Mouse (Mus musculus): ENCODE measurements at regions not wholly inside any gene's neighbourhood (a gene's known extent, or its start where the extent isn't known, plus 50 kb on each side); places are given as distances from the start of the nearest gene placed in this dataset.

DNA sequence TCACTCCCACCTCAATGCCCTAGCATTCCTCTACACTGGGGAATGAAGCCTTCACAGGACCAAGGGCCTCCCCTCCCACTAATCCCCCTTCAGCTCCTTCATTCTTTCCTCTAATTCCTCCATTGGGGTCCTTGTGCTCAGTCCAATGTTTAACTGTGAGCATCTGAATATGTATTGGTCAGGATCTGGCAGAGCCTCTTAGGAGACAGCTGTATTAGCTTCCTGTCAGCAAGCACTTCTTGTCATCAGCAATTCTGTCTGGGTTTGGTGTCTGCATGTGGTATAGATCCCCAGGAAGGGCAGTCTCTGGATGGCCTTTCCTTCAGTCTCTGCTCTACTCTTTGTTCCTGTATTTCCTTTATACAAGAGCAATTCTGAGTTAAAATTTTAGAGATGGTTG lies 426.8 kb upstream of the 2610001J05Rik start:
- DNase-seq (ENCODE audit: low spot score): no peak

DNA sequence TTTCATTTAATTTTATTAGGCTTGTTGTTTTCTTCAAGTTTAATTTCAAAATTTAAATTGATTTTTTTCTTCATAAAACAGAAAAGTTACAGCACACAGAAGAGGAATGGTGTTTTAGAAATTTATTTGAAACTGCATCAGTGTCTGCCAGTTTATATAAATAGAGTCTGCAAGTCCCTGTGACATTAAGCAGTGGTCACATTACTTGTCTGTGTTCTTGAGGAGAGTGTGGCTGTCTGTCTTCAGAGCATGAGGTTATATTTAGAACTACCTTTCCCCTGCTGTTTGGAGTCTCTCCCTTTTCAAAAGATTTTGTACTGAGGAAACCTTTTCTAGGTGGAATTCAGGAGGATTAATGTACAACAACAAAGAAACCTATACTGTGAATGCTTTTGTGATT lies 426.1 kb upstream of the 2610001J05Rik start:
- DNase-seq (ENCODE audit: low spot score): no peak

DNA sequence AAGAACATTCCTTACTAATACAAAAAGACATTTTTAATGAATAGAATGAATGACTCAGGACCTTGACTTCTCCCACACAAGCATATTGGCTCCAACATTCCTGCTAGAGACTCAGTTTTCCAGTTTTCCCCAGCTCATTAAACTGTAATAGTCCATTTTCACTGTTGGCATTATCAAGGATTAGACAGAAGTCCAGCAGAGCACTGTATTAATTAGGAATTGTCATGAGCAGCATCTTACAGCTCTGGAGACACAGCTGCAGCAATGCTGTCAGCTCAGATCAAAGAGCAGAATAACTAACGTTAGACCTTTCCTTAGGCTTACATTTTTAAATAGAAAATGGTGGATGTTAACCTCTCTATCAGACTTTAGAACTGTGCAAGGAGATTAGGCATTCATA lies 419.5 kb upstream of the 2610001J05Rik start:
- DNase-seq (ENCODE audit: low spot score): no peak

DNA sequence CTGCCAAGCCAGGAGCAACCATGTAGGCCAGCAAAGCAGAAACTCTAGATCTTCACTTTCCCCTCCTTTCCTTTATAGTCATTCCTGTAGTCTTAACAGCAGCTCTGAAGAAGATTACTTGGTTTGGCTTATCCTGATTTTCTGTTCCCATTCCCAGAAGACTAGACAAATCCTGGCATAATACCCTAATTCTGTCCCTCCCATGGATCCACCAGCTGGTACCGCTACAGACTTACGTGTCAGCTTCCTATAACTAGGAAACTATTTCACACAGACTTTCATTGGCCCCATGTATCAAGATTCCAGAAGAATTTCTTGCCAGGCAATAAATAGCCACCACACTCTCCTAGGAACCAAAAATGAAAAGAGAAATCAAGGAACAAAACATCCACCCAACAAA lies 410.2 kb upstream of the 2610001J05Rik start:
- no peak for DNase-seq (ENCODE audit: low spot score)

DNA sequence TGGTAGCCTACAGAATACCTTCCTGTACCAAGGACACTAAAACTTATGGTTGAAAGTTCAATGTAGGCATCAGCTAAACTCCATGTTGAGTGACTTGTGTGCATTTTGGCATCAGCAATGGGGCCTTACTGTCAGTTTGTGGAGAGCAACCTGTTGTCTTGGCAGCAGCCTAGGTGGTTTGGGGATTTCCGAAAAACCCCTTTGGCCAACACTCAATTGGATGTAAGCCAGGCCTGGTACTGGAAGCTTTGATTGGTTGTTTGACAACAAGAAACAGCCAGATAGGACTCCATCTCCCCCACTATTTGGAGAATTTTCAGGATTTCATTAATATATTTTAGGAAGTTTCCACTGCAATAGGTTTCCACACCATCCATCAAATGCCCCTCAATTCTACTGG lies 390.6 kb upstream of the 2610001J05Rik start:
- no peak for DNase-seq (ENCODE audit: low spot score)

DNA sequence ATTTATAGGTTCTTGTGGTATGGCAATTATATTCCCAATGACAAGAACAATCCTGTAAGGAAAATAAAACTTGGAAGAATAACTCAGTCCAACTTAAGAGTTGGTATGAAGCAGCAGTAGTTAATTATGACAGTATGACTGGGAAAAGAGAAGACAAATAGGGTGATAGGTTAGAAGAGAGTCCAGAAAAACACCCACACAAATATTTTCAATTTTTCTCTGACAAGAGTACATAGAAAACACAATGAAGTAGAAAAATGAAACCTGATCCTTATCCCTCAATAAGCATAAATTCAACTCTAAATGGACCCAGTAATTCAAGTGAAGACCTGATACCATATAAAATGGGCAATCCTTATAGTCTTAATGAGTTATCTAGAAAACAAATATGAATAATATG lies 369.0 kb upstream of the 2610001J05Rik start:
- DNase-seq (ENCODE audit: low spot score): no peak

DNA sequence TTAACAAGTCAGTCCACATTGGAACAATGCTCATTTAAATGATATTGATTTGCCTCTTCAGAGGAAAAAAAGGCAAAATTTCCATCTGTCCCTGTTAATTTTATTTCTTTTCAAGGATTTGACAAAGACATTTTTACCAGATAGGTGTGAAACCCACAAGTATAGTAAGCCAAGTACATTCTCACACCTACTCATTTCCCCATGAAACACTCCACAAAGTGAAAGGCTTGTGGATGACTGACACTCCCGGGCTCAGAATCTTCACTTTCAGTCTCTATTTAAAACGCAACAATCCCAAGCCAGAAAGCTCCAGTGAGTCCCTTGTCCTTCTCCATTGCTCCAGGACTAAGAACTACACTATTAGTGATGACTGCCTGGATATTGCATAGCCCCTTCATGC lies 367.8 kb upstream of the 2610001J05Rik start:
- DNase-seq (ENCODE audit: low spot score): no peak

DNA sequence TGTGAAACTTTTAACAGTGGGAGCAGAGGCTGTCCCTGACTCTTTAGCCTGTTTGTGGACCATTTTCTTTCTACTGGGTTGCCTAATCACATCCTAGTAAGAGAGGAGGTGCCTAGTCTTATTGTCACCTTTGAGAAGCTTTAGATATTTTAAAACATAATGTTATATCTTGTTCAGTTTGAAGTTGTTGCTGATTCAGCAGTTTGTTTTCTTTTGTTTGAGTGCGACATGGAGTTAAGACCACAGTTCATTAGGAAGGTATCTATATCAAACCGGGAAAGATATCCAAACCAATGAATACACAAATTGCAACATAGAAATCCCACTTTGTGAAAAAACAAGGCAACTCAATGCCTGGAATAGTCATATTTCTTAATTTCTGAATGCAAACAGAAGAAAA lies 359.5 kb upstream of the 2610001J05Rik start:
- DNase-seq (ENCODE audit: low spot score): no peak

DNA sequence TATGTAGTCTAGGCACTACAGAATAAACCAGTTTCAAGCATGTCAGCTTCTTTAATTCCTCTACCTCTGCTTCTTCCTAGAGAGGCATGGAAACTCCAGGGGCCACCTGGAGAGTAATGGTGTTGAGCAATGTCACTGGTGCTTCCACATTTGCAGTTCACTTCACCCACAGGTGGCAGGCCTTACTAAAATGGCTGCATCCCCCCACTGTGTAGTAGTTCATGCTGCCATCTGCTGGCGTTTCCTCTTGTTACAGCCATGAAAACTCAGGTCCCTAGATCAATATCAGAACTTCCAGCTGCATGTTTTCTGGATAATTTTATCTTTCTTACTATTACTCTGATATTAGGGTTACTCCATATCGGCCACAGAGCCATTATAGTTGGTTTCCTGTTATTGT lies 336.2 kb upstream of the 2610001J05Rik start:
- peak; percentile 74 for DNase-seq (ENCODE audit: low spot score)

DNA sequence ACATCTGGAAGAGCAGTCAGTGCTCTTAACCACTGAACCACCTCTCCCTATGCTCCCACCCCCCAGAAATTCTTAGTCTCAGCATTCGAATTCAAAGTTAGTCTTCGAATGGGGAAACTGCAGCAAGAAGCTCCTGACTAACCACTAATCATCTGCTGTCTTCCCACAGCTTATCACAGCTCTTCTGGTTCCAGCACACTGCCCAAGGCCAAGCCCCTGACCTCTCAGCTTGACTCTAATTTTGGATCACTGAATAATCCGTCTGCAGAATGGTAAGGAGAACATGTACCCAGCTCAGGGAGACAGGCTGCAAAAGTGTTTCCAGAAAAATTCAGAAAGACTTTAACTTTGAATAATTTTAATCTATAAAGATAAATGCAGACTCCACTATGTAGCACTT lies 325.8 kb upstream of the 2610001J05Rik start:
- DNase-seq (ENCODE audit: low spot score): no peak

DNA sequence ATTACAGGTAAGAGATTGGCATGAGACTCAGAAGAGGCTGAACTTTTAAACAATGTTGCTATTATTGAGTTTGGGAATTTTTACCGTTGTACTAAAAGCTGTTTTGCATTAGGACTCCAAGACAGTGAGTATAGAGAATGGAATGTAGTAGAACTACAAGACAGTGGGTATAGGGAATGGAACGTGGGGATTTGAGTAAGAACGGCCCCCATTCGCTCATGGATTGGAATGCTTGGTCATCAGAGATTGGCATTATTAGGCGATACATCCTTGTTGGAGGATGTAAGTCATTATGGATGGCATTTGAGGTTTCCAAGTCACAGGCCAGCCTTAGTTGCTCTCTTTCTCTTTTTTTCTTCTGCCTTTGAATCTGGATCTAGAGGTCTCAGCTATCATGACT lies 324.0 kb upstream of the 2610001J05Rik start:
- no peak for DNase-seq (ENCODE audit: low spot score)

DNA sequence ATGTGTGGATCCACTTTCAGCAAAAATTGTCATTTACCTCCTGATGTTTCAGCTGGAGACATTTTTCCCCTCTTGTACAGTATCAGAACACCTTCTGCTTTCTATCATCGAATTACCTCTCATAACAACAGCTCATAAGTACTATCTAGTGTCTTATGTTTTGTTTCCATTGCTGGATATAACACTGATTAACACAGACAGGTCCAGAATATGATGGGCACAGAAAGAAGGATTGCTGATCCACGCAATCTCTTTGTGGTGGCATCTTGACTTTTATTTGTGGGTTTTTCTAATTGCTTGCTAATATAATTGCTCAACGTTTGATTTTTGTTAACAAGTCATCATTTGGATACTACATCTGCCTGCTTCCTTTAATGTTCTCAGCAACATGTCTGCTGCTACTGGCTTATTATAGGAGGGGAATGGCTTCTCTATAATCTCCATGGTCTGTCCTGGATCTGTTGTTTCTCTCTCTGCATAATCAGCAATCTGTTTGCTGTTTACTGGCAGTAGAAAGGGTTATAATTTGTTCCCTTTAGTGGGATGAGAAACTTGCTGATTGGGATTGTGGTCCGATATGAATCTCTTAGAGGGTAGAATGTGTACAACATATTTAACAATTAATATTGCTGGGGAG lies 320.2 kb upstream of the 2610001J05Rik start:
- DNase-seq (ENCODE audit: low spot score): no peak

DNA sequence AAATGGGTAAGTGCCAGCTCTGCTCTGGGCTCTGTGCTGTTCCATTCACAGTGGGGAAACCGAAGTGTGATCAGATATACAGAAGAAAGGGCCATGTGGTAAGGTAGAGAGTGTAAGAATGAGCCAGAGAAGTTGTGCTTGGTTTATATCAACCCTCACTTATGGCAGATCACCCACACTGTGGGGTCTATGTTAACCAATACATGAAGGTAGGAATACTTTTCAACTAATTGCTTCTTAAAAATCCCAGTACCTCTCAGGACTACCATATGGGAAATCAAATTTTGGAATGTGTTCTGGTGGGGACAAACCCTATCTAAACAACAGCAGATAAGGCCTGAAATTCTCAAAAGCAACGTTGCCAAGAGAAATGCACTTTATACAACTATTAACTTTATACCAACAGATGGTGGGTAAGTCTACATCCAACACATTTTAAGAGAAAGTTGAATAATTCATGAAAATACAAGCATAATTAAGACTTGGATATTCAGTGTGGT lies 314.7 kb upstream of the 2610001J05Rik start:
- no peak for DNase-seq (ENCODE audit: low spot score)

DNA sequence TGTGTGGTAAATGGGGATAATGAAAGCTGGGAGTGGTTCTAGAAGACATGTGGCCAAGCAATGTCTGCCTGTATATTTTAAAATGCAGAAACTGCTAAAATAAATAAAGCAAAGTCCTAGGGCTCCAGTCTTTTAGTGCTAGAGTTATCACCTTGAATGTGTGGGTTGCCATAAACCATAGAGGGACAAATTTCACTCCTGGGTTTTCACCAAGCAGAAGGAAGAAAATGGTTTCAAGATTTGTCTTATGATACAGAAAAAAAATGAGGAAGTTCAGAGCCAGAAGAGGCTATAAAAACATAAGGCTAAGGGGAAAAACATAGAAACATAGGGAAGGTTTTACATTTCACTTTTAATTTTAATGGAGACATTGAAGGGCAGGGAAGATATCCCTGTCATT lies 276.1 kb upstream of the 2610001J05Rik start:
- no peak for DNase-seq (ENCODE audit: low spot score)

DNA sequence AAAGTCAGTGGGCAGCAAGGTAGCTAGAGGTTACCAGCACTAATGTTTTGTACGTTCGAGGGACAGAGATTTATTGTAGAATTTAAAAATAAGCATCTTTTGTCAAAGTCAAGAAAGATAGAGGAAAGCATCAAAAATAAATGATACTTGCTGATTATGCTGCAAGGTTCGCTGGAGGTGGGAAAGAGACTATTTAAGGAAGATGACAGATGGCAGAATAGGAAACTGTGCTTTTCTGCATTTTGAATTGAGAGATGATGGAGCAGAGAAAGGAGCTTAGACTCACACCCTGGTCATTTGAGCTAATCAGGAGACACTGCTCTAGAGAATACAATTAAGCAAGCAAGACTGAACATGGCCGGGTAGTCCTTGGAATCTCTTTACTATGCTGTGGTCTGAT lies 275.1 kb upstream of the 2610001J05Rik start:
- no peak for DNase-seq (ENCODE audit: low spot score)

DNA sequence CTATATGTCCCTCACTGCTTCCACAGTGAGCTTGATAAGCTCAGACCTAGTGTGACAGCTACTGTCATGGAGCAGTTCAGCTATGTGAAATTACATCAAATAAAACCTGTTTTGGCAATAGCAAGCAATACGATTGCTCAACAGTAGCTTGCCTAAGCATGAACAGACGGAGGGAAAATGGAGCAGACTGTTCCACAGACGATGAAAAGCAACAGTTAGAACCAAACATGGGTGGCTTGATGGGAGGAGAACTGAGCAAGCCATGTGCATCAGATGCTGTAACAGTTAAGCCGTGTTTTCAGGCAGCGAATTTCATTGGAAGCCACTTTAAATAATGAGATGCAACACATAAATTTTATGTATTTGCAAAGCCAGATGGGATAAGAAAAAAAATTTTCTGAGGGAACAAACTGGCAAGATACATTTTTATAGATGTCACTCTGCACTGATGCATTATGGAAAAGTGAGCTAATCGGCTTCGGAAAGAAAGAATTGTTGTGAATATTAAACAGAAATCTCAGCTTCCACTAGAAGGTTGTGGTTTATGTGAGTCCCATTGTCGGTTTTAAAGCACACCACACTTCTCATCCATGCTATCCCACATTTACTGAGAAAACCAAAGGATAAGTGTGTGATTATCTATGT lies 270.9 kb upstream of the 2610001J05Rik start:
- no peak for DNase-seq (ENCODE audit: low spot score)

DNA sequence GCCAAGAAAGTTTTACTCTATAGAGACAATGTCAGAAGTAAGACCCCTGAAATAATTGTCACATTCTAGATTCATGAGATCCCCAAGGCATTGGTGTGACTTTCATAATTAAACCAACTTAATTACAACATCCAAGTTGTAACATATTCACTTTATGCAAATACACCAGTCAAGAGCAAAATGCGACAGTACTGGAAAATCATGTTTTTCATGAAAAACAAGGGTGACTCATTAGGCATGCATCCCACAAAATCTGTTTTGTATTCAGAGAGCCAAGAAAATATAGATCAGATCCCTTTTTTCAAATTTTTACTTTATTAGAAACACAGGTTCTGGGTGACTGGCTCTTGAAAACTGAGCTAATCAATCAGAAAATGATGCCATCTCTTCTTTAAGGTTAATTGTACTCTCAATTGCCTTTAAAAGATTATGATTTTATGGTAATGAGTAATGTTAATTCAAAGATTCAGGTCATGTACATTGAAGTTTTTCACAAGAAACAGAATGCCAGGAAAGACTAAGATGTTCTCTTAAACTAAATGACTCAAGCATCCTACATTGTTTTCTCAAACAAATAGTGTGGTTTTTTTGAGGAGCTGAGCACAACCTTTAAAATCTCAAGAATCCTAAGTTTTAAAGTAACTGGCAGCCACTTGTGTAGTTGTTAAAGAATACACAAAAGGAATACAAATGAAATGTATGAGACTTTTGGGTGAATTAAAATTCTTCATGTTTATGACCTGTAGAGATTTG lies 259.2 kb upstream of the 2610001J05Rik start:
- no peak for DNase-seq (ENCODE audit: low spot score)

DNA sequence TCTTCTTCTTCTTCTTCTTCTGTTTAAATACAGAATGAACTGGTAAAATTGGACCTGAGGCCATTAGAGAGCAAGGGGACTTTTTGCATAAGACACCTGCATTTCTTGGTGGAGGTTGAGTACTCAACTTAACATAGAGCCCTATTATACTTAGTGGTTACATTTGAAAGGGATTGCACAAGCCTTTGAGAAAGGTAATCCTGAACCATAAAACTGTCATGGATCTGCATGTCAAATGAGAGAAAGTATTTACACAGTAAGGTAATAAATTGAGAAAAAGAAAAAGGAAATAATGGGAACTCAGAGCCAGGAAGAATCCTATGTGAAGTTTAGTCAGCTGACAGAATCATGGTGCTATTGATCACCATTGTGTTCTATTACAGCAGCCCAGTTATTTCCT lies 258.1 kb upstream of the 2610001J05Rik start:
- no peak for DNase-seq (ENCODE audit: low spot score)

DNA sequence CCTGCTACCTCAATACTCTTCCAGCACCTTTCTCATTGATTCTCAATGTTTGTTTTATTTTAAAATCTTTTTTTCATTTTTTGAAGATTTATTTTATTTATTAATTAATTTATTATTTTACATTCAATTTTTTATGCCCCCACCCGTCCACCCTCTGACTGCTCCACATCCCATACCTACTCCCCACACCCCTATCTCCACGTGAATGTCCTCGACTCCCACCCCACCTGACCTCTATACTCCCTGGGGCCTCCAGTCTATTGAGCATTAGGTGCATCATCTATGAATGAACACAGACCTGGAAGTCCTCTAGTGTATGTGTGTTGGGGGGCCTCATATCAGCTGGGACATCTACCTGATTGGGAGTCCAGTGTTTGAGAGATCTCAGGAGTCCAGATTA lies 251.0 kb upstream of the 2610001J05Rik start:
- DNase-seq (ENCODE audit: low spot score): no peak

DNA sequence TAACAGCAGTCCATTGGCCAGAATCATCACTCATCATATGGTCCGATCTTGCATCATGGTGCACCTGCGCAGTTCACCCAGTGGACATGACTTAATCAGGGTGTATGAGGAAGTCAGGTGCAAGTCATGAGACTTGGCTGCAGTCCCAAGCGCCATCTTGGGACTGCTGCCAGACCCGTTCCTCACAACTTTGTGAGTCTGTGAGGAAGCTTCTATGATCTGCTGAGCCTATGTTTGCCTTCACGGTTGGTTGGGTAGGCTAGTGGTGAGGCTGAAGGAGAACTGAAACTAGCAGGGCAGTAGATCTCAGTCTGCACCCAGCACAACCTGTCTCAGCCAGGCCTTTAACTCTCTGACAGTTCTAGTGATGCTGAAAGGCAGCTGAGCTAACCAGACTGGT lies 250.2 kb upstream of the 2610001J05Rik start:
- no peak for DNase-seq (ENCODE audit: low spot score)

DNA sequence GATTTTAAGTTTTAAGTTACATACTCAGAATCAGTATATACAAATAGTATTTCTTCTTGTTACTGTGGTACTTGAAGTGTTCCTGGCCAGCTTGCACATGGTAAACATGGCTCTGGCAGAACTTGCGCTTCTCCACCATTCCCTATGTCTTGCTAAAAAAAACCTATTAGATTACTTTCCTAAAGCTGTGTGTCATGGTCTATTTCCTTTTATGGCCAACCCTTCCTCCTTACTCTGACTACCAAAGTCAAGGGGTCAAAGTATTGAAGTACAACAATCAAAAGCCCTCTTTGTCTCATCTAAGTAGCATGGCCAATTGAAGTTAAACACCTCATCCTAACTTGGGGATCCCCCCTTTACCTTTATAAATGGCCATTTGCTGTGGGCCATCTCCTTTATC lies 223.6 kb upstream of the 2610001J05Rik start:
- peak; percentile 9 for DNase-seq (ENCODE audit: low spot score)

DNA sequence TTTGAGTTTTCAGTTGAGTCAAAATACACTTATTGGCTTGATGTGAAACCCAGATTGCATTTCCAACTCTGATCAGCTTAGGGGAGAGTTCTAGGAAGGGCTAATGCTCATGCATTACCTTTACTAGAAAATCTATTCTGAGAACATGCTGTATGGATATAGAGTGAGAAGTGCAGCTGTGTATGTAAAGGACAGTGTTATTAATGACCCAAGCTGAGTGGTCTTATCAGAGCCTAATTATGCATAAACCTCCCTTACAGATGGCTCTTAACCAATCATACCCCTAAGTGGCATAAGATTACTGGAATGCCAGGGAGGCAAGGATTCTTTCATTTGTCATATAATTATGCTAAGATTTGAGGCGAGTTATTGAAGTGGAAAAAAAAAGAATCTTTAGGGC lies 210.6 kb upstream of the 2610001J05Rik start:
- DNase-seq (ENCODE audit: low spot score): no peak

DNA sequence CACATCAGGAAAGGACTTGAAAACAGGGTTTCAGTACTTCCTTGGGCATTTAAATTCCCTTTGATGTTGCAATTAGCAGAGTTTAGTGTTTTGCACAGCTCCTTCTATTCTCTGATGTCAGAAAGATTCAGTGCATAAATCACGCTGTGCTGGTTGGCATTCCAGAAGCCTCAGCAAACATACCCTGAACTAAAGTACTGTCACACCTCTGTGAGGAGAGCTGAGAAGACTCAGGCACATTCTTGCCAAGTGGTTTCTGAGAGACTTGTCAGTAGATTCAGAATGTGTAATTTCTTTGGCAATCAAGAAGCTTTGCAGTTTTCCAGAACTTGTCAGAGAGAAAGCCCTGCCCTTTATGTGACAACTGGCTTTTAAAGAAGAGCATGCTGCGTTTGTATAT lies 192.4 kb upstream of the 2610001J05Rik start:
- DNase-seq (ENCODE audit: low spot score): no peak
